Mouse (Mus musculus): ENCODE measurements around the gene H2-Aa. TPM values are rescaled to one million over a fixed set of nuclear protein-coding genes. Genes with fewer than 3 reads are reported as not detected.

H2-Aa gene
- polyA plus RNA-seq, 1 experiment: not detected

- H3K4me3 ChIP-seq: no peak overlapping the region
- H3K36me3 ChIP-seq (ENCODE audit: control insufficient read depth, insufficient read depth): no peaks in the 10 kb centered on the region
- no peak overlapping the region for H3ac ChIP-seq (ENCODE audit: control insufficient read depth, insufficient read length)
- H3K27me3 ChIP-seq (ENCODE audit: control insufficient read depth, insufficient read depth, insufficient read length): peaks cover 5% of the 10 kb centered on the region
- TF ChIP-seq MYOD1 (IDR thresholded peaks at IDR 0.05; ENCODE audit: control insufficient read depth in 1 of 3, insufficient read length in 2 of 3, low read depth in 2 of 3) (no peak), CEBPB (IDR thresholded peaks at IDR 0.05; ENCODE audit: insufficient read depth, poor library complexity, severe bottlenecking) (no peak), TCF3 (IDR thresholded peaks at IDR 0.05; ENCODE audit: insufficient read length, low read depth) (no peak), E2F4 (IDR thresholded peaks at IDR 0.05; ENCODE audit: insufficient read depth) (no peak), MYOG (IDR thresholded peaks at IDR 0.05; ENCODE audit: control insufficient read depth in 1 of 3, insufficient read depth in 1 of 3, insufficient read length in 2 of 3, low read depth in 2 of 3) (no peak)
- H3K4me2 ChIP-seq (ENCODE audit: low read depth): no peak overlapping the region
- no peaks in the 10 kb centered on the region for H3K79me2 ChIP-seq (ENCODE audit: control insufficient read depth, insufficient read depth)
These were observed 48.0 kb downstream of the H2-Aa start for GRCm38 (mm10) chr17:34239601-34240041.

- H3K4me3 ChIP-seq: no peak within 1 kb of the TSS
- no peaks in the 10 kb centered on the region for H3K79me2 ChIP-seq (ENCODE audit: control insufficient read depth, insufficient read depth)
- no peak for TF ChIP-seq POLR2A (IDR thresholded peaks at IDR 0.05; ENCODE audit: insufficient read length, low read depth)
- peaks cover 5% of the 10 kb centered on the region for H3K27me3 ChIP-seq (ENCODE audit: control insufficient read depth, insufficient read depth, insufficient read length)
- H3K36me3 ChIP-seq (ENCODE audit: control insufficient read depth, insufficient read depth): no peaks in the 10 kb centered on the region
- no peak within 1 kb of the TSS for H3ac ChIP-seq (ENCODE audit: control insufficient read depth, insufficient read length)
- no peak within 1 kb of the TSS for H3K4me2 ChIP-seq (ENCODE audit: low read depth)
These were observed 48.9 kb downstream of the H2-Aa start, which contains the start of gene H2-Ob for GRCm38 (mm10) chr17:34238706-34239105. TSS of gene H2-Ob (plus strand) at chr17:34238903.

GRCm38 (mm10) chr17:34237741-34238140, 49.9 kb downstream of the H2-Aa start:
- Histone ChIP-seq H3ac (ENCODE audit: control insufficient read depth, insufficient read length) (no peak overlapping the region), H3K79me2 (ENCODE audit: control insufficient read depth, insufficient read depth) (no peaks in the 10 kb centered on the region), H3K27me3 (ENCODE audit: control insufficient read depth, insufficient read depth, insufficient read length) (peaks cover 10% of the 10 kb centered on the region), H3K4me2 (ENCODE audit: low read depth) (no peak overlapping the region), H3K36me3 (ENCODE audit: control insufficient read depth, insufficient read depth) (no peaks in the 10 kb centered on the region), H3K4me3 (no peak overlapping the region)
- TF ChIP-seq POLR2A (IDR thresholded peaks at IDR 0.05; ENCODE audit: insufficient read length, low read depth) (no peak), CEBPB (IDR thresholded peaks at IDR 0.05; ENCODE audit: insufficient read depth, poor library complexity, severe bottlenecking) (no peak), TCF3 (IDR thresholded peaks at IDR 0.05; ENCODE audit: insufficient read length, low read depth) (no peak), POLR2AphosphoS2 (IDR thresholded peaks at IDR 0.05; ENCODE audit: insufficient read length, low read depth) (no peak), E2F4 (IDR thresholded peaks at IDR 0.05; ENCODE audit: insufficient read depth) (no peak)

GRCm38 (mm10) chr17:34236691-34237090, 50.9 kb downstream of the H2-Aa start:
- Histone ChIP-seq H3K79me2 (ENCODE audit: control insufficient read depth, insufficient read depth) (no peaks in the 10 kb centered on the region), H3K27me3 (ENCODE audit: control insufficient read depth, insufficient read depth, insufficient read length) (peaks cover 10% of the 10 kb centered on the region), H3K4me2 (ENCODE audit: low read depth) (no peak overlapping the region), H3K4me3 (no peak overlapping the region), H3K36me3 (ENCODE audit: control insufficient read depth, insufficient read depth) (no peaks in the 10 kb centered on the region), H3ac (ENCODE audit: control insufficient read depth, insufficient read length) (no peak overlapping the region)
- TF ChIP-seq TCF3 (IDR thresholded peaks at IDR 0.05; ENCODE audit: insufficient read length, low read depth): no peak
- no peak for TF ChIP-seq POLR2AphosphoS2 (IDR thresholded peaks at IDR 0.05; ENCODE audit: insufficient read length, low read depth)
- TF ChIP-seq MYOG (IDR thresholded peaks at IDR 0.05; ENCODE audit: control insufficient read depth in 1 of 3, insufficient read depth in 1 of 3, insufficient read length in 2 of 3, low read depth in 2 of 3): no peak
- TF ChIP-seq MAX (IDR thresholded peaks at IDR 0.05; ENCODE audit: low read depth): no peak
- no peak for TF ChIP-seq REST (IDR thresholded peaks at IDR 0.05; ENCODE audit: insufficient read depth, insufficient read length)
- no peak for TF ChIP-seq TCF12 (IDR thresholded peaks at IDR 0.05; ENCODE audit: insufficient read depth, poor library complexity, severe bottlenecking)
- no peak for TF ChIP-seq CEBPB (IDR thresholded peaks at IDR 0.05; ENCODE audit: insufficient read depth, poor library complexity, severe bottlenecking)

GRCm38 (mm10) chr17:34234926-34235325, 52.7 kb downstream of the H2-Aa start:
- Histone ChIP-seq H3K79me2 (ENCODE audit: control insufficient read depth, insufficient read depth) (no peaks in the 10 kb centered on the region), H3K4me3 (no peak overlapping the region), H3K36me3 (ENCODE audit: control insufficient read depth, insufficient read depth) (no peaks in the 10 kb centered on the region), H3K27me3 (ENCODE audit: control insufficient read depth, insufficient read depth, insufficient read length) (peaks cover 10% of the 10 kb centered on the region), H3ac (ENCODE audit: control insufficient read depth, insufficient read length) (no peak overlapping the region), H3K4me2 (ENCODE audit: low read depth) (no peak overlapping the region)
- TF ChIP-seq TCF3 (IDR thresholded peaks at IDR 0.05; ENCODE audit: insufficient read length, low read depth) (no peak), POLR2AphosphoS2 (IDR thresholded peaks at IDR 0.05; ENCODE audit: insufficient read length, low read depth) (no peak), USF1 (IDR thresholded peaks at IDR 0.05; ENCODE audit: low read depth) (no peak), MYOD1 (IDR thresholded peaks at IDR 0.05; ENCODE audit: control insufficient read depth in 1 of 3, insufficient read length in 2 of 3, low read depth in 2 of 3) (no peak), POLR2A (IDR thresholded peaks at IDR 0.05; ENCODE audit: insufficient read length, low read depth) (no peak), MYOG (IDR thresholded peaks at IDR 0.05; ENCODE audit: control insufficient read depth in 1 of 3, insufficient read depth in 1 of 3, insufficient read length in 2 of 3, low read depth in 2 of 3) (no peak), TCF12 (IDR thresholded peaks at IDR 0.05; ENCODE audit: insufficient read depth, poor library complexity, severe bottlenecking) (no peak), CEBPB (IDR thresholded peaks at IDR 0.05; ENCODE audit: insufficient read depth, poor library complexity, severe bottlenecking) (no peak), E2F4 (IDR thresholded peaks at IDR 0.05; ENCODE audit: insufficient read depth) (no peak), REST (IDR thresholded peaks at IDR 0.05; ENCODE audit: insufficient read depth, insufficient read length) (no peak), MAX (IDR thresholded peaks at IDR 0.05; ENCODE audit: low read depth) (no peak), SRF (IDR thresholded peaks at IDR 0.05; ENCODE audit: control insufficient read depth, insufficient read length, low read depth) (no peak)

Other genes starting within 250 kb of the H2-Aa start
- 0.94 TPM for gene Col11a2, start 248.4 kb downstream of the H2-Aa start, polyA plus RNA-seq (2012; fragmentation: generic; extraction: Trizol)
- gene H2-Oa, start 195.5 kb downstream of the H2-Aa start, polyA plus RNA-seq (2012; fragmentation: generic; extraction: Trizol): 0.07 TPM
- gene H2-DMa, start 168.3 kb downstream of the H2-Aa start, polyA plus RNA-seq (2012; fragmentation: generic; extraction: Trizol): 7.2 TPM
- 90.1 TPM for gene Brd2, start 165.2 kb downstream of the H2-Aa start, polyA plus RNA-seq (2012; fragmentation: generic; extraction: Trizol)
- not detected for gene H2-DMb2, start 144.5 kb downstream of the H2-Aa start, polyA plus RNA-seq (2012; fragmentation: generic; extraction: Trizol)
- not detected for gene H2-DMb1, start 134.8 kb downstream of the H2-Aa start, polyA plus RNA-seq (2012; fragmentation: generic; extraction: Trizol)
- gene Tap1, start 100.3 kb downstream of the H2-Aa start, polyA plus RNA-seq (2012; fragmentation: generic; extraction: Trizol): 0.62 TPM
- 0.26 TPM for gene Psmb9, start 100.1 kb downstream of the H2-Aa start, polyA plus RNA-seq (2012; fragmentation: generic; extraction: Trizol)
- 0.44 TPM for gene Psmb8, start 90.1 kb downstream of the H2-Aa start, polyA plus RNA-seq (2012; fragmentation: generic; extraction: Trizol)
- 5.3 TPM for gene Tap2, start 84.3 kb downstream of the H2-Aa start, polyA plus RNA-seq (2012; fragmentation: generic; extraction: Trizol)
- gene H2-Ob, start 48.9 kb downstream of the H2-Aa start, polyA plus RNA-seq (2012; fragmentation: generic; extraction: Trizol): not detected
- gene H2-Ab1, start 30.1 kb downstream of the H2-Aa start, polyA plus RNA-seq (2012; fragmentation: generic; extraction: Trizol): not detected
- gene H2-Eb1, start 18.0 kb upstream of the H2-Aa start, polyA plus RNA-seq (2012; fragmentation: generic; extraction: Trizol): not detected
- not detected for gene H2-Eb2, start 37.8 kb upstream of the H2-Aa start, polyA plus RNA-seq (2012; fragmentation: generic; extraction: Trizol)
- not detected for gene Btnl2, start 67.0 kb upstream of the H2-Aa start, polyA plus RNA-seq (2012; fragmentation: generic; extraction: Trizol)
- not detected for gene Btnl1, start 89.3 kb upstream of the H2-Aa start, polyA plus RNA-seq (2012; fragmentation: generic; extraction: Trizol)
- gene BC051142, start 111.0 kb upstream of the H2-Aa start, polyA plus RNA-seq (2012; fragmentation: generic; extraction: Trizol): not detected
- not detected for gene Btnl4, start 189.5 kb upstream of the H2-Aa start, polyA plus RNA-seq (2012; fragmentation: generic; extraction: Trizol)
- gene Btnl6, start 229.5 kb upstream of the H2-Aa start, polyA plus RNA-seq (2012; fragmentation: generic; extraction: Trizol): not detected